Mouse (Mus musculus): ENCODE data around the gene Mthfsd. TPM values are rescaled to one million over a fixed set of nuclear protein-coding genes. Genes with fewer than 3 reads are reported as not detected.

The Mthfsd gene
- total RNA-seq, 2 experiments from 2014 or later, result 12.7 to 13.0 TPM

DNA sequence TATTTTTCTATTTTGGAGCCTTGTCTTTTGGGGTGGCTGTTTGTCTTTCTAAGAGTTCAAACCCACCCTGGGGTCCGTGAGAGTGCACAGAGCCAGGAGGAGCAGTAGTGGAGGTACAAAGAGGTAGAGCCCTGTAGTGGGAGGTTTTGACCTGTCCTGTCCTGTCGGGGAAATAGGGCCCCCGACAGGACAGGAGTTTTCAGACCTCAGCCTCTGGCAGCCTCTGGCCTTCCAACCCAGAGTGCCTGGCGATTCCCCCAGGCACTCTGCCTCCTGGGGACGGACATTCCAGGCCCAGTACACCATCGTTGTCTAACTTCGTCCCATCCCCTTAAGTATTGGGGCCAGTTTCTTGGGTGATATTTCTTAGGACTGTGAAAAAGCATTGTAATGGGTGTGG, 14.2 kb upstream of the Mthfsd start:
- no peak for DNase-seq

DNA sequence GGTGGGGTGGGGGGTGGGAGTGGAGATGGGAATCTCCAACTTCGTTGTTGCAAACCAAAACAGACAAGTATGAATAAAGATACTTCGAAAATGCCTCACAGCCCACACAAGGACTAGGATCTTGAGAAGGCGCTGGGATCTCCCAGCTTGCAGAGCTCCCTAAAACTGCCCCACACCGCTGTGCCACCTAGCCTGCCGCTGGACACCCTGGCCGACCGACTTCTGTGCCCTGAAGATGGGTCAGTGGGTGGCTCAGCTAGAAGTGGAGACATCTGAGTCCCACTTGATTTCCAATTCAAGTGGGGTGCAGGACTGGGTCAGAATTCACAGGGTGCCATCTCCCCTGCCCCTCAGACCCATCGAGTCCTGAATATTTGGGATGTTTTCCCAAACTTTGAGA, 13.5 kb upstream of the Mthfsd start:
- DNase-seq, result no peak

GRCm38 (mm10) chr8:121120456-121121419, 12.5 kb upstream of the Mthfsd start:
- DNase-seq, result no peak

DNA sequence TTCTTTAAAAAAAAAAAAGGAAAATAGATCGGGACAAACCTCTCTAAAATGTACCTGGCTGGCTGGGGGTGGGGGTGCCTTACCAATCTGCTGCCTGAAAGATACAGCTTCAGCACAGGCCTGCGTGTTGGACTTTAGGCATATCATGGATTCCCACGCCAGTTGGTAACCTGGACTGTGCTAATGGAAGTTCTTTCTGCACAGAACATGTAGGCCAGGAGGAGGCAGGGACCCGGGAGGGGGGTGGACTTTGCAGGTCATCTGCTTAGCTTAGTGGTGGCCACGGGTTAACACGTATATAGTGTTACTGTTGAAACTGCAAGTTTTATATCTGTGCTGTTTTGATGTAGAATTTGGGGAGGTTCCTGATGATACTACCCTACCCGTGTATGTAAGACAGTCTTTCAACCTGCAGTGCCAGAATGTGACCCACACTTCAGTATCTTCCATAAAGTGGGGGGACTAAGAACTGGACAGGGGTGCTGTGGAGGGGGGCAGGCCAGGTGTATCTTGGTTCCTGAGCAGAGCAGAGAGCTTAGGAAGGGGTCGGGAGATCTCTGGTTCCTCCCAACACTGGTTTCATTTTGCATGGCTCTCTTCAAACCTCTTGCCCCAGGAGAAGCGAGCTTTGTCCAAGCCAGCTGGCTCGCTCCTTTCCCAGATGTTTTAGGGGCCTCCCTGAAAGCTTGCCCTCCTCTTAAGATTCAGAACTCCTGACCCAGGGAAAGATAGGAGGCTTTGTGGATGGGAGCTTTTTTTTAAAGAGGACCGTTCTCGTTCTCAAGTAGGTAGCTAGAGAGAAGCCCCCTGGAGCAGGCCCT, 11.7 kb upstream of the Mthfsd start:
- no peak for DNase-seq

- DNase-seq, result no peak
Observed at GRCm38 (mm10) chr8:121118634-121119420, 10.6 kb upstream of the Mthfsd start.

DNA sequence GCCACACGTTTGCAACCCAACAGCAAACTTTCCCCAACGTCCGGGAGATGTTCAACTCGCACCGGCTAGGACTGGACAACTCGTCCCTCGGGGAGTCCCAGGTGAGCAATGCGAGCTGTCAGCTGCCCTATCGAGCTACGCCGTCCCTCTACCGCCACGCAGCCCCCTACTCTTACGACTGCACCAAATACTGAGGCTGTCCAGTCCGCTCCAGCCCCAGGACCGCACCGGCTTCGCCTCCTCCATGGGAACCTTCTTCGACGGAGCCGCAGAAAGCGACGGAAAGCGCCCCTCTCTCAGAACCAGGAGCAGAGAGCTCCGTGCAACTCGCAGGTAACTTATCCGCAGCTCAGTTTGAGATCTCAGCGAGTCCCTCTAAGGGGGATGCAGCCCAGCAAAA, 9.7 kb upstream of the Mthfsd start:
- DNase-seq, result peak in 1 of 2 experiments; percentile 40

DNA sequence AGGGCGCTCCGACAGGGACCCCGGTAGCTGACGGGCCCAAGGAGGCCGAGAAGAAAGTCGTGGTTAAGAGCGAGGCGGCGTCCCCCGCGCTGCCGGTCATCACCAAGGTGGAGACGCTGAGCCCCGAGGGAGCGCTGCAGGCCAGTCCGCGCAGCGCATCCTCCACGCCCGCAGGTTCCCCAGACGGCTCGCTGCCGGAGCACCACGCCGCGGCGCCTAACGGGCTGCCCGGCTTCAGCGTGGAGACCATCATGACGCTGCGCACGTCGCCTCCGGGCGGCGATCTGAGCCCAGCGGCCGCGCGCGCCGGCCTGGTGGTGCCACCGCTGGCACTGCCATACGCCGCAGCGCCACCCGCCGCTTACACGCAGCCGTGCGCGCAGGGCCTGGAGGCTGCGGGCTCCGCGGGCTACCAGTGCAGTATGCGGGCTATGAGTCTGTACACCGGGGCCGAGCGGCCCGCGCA, 9.0 kb upstream of the Mthfsd start:
- peak in 1 of 2 experiments; percentile 29 for DNase-seq

DNA sequence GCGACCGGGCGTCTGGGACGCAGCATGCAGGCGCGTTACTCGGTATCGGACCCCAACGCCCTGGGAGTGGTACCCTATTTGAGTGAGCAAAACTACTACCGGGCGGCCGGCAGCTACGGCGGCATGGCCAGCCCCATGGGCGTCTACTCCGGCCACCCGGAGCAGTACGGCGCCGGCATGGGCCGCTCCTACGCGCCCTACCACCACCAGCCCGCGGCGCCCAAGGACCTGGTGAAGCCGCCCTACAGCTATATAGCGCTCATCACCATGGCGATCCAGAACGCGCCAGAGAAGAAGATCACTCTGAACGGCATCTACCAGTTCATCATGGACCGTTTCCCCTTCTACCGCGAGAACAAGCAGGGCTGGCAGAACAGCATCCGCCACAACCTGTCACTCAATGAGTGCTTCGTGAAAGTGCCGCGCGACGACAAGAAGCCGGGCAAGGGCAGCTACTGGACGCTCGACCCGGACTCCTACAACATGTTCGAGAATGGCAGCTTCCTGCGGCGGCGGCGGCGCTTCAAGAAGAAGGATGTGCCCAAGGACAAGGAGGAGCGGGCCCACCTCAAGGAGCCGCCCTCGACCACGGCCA, 8.5 kb upstream of the Mthfsd start:
- DNase-seq, result peak; percentile 39 to 62

DNA sequence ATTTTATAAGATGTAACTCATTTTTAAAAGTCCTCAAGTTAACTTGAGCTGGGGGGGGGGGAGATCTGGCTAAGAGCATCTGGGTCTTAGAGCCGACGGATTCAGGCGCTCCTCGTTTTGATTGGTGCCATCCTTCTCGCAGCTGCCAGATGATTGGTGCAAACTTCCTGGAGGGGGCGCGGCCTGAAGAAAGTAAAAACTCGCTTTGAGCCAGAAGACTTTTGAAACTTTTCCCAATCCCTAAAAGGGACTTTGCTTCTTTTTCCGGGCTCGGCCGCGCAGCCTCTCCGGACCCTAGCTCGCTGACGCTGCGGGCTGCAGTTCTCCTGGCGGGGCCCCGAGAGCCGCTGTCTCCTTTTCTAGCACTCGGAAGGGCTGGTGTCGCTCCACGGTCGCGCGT, 7.8 kb upstream of the Mthfsd start, which contains the start of gene Foxc2:
Gene Foxc2 (plus strand): TSS at position 224 of the 400 bp plus-strand sequence.
- DNase-seq, result peak; percentile 92 to 94

- DNase-seq, result no peak
Observed at GRCm38 (mm10) chr8:121115136-121115535, 6.9 kb upstream of the Mthfsd start.

DNA sequence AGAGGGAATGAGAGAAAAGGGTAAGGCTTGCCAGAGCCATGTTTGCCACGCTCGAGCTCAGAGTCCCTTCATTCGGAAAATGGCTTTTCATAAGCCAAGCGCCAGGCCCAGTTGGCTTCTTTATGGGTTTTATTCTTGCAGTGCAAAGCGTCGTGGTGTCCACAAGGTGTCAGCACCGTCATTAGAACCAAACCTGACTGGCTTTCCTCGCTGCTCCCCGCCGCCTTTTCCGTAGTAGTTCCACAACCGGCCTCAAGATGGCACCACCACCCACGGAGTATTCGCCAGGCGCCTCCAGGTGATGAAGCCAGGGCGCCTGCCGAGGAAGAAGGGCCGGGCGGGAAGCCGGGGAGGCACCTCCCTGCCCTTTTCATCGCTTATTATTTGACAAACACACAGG, 5.1 kb upstream of the Mthfsd start:
- DNase-seq, result peak; percentile 96 to 99

- DNase-seq, result no peak
Observed at GRCm38 (mm10) chr8:121111145-121111907, 3.1 kb upstream of the Mthfsd start.

GRCm38 (mm10) chr8:121108657-121109056, 465 bp upstream of the Mthfsd start:
- no peak for DNase-seq

DNA sequence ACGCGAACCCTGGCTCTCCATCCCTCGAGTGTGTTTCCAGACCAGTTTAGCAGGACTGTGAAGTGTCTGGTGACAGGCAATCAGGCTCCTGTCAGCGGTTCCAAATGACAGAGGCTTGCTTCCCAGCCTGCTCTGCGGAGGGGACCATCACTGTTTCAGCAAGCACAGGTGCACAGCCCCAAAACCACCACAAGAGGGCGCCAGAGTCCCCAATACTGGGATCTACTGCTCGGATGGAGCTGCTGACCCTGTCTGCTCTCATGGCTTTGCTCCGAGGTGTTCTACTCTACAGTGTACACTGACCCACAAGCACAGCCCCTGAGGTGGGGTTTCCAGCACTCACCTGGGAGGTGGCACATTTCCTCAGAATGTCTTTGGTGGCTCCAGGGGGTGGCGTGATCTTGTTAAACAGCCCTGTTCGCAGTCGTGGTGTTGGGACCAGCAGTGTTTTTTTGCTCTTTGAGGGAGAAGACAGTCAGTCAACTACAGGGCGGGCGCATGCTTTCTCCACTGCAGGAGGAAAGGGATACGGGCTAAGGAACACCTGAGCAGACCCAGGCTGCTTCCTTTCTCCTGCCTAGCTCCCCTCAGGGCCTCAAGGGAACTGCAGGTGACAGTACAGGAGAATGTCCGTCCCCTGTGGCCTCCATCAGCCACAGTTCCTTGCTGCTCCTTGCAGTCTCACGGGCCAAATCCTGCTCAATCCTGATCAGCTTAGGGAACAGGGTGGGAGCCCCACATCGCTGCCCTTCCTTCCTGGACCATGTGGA, 4.0 kb downstream of the Mthfsd start:
- peak; percentile 66 to 89 for DNase-seq

- DNase-seq, result no peak
Observed at GRCm38 (mm10) chr8:121093496-121093895, 14.7 kb downstream of the Mthfsd start.

GRCm38 (mm10) chr8:121092627-121093026, 15.6 kb downstream of the Mthfsd start:
- peak; percentile 78 to 94 for DNase-seq

DNA sequence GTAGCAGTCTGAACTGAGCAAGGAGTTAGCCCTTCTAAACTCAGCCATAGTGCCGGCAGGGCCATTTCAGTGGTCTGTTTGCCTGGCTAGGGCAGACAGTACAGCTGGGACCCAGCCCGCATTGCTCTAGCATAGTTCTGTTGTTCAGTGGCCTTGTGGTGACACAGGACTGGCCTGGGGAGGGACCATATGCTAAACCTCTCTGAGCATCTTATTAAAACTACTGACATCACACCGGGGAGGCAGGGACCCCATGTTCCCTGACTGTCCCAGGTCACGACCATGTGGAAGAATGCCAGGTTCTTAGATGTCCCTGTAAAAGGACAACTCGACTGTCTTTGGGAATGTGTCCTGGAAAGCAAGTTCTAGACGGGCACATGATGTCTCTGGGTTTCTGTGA, 16.1 kb downstream of the Mthfsd start:
- DNase-seq, result no peak

- no peak for DNase-seq
Observed at GRCm38 (mm10) chr8:121090716-121091115, 17.5 kb downstream of the Mthfsd start.

- DNase-seq, result no peak
Observed at GRCm38 (mm10) chr8:121089631-121090380, 18.4 kb downstream of the Mthfsd start.
